Mouse (Mus musculus) retina, postnatal 7 days (tissue): ENCODE measurements at regions not wholly inside any gene's neighbourhood (a gene's known extent, or its start where the extent isn't known, plus 50 kb on each side); places are given as distances from the start of the nearest gene placed in this dataset.

Experiments used
- DNase-seq: peaks from one replicate; pipeline ENCODE4 v3.0.0-alpha.2; 2012; ENCODE audit warnings: low read depth, low spot score

- DNase-seq, result no peak
These were observed 229.0 kb upstream of the Rpl38 start for GRCm38 (mm10) chr11:114439314-114439713.

- no peak for DNase-seq
These were observed 232.5 kb upstream of the Rpl38 start for GRCm38 (mm10) chr11:114435788-114436187.

- DNase-seq, result no peak
These were observed 234.8 kb upstream of the Rpl38 start for GRCm38 (mm10) chr11:114433561-114433960.

GRCm38 (mm10) chr11:114425447-114425846 is 242.9 kb upstream of the Rpl38 start:
- no peak for DNase-seq

GRCm38 (mm10) chr11:114423322-114423721 is 245.0 kb upstream of the Rpl38 start:
- DNase-seq, result no peak

GRCm38 (mm10) chr11:114419002-114419401 is 249.3 kb upstream of the Rpl38 start:
- DNase-seq, result no peak

GRCm38 (mm10) chr11:114416168-114416567 is 252.2 kb upstream of the Rpl38 start:
- no peak for DNase-seq

- no peak for DNase-seq
These were observed 263.9 kb upstream of the Rpl38 start for GRCm38 (mm10) chr11:114404401-114404800.

GRCm38 (mm10) chr11:114402556-114403320 is 265.6 kb upstream of the Rpl38 start:
- DNase-seq, result no peak

GRCm38 (mm10) chr11:114400701-114401100 is 267.6 kb upstream of the Rpl38 start:
- no peak for DNase-seq

GRCm38 (mm10) chr11:114392161-114392560 is 276.2 kb upstream of the Rpl38 start:
- DNase-seq, result no peak

GRCm38 (mm10) chr11:114391553-114391952 is 276.8 kb upstream of the Rpl38 start:
- DNase-seq, result no peak

GRCm38 (mm10) chr11:114387091-114387490 is 281.2 kb upstream of the Rpl38 start:
- DNase-seq, result no peak

GRCm38 (mm10) chr11:114379411-114379824 is 288.9 kb upstream of the Rpl38 start:
- DNase-seq, result no peak

- no peak for DNase-seq
These were observed 292.4 kb upstream of the Rpl38 start for GRCm38 (mm10) chr11:114375921-114376320.

- DNase-seq, result no peak
These were observed 297.6 kb upstream of the Rpl38 start for GRCm38 (mm10) chr11:114370708-114371107.

- no peak for DNase-seq
These were observed 300.5 kb upstream of the Rpl38 start for GRCm38 (mm10) chr11:114367779-114368178.

- DNase-seq, result no peak
These were observed 294.1 kb upstream of the Sdk2 start for GRCm38 (mm10) chr11:114360946-114361345.

GRCm38 (mm10) chr11:114360321-114360720 is 293.5 kb upstream of the Sdk2 start:
- no peak for DNase-seq

GRCm38 (mm10) chr11:114352146-114352795 is 285.4 kb upstream of the Sdk2 start:
- no peak for DNase-seq

- no peak for DNase-seq
These were observed 270.1 kb upstream of the Sdk2 start for GRCm38 (mm10) chr11:114336839-114337484.

GRCm38 (mm10) chr11:114335950-114336838 is 269.3 kb upstream of the Sdk2 start:
- DNase-seq, result no peak
